Mouse (Mus musculus): ENCODE results near the gene Aqp1. TPM values are rescaled to one million over a fixed set of nuclear protein-coding genes. Genes with fewer than 3 reads are reported as not detected.
A peak's percentile ranks its signal among the peaks of the same experiment; 100 is the strongest.

Gene Aqp1
- polyA plus RNA-seq, 1 experiment from 2014 or later = 70.5 TPM

GRCm38 (mm10) chr6:55313893-55314292 lies 22.3 kb upstream of the Aqp1 start:
- Histone ChIP-seq H3K4me3 (ENCODE audit: low read length) (no peak overlapping the region), H3K27ac (ENCODE audit: low read length) (no peak overlapping the region)
- WGBS = 80% methylated on average over 4 of the region's 4 CpGs

GRCm38 (mm10) chr6:55314628-55315027 lies 21.6 kb upstream of the Aqp1 start:
- Histone ChIP-seq H3K4me2 (ENCODE audit: low read depth, low read length) (no peak overlapping the region), H3K9me3 (ENCODE audit: control insufficient read depth, low read length) (no peaks in the 10 kb centered on the region), H3K27me3 (ENCODE audit: control insufficient read depth, insufficient read depth, low read depth, low read length) (no peaks in the 10 kb centered on the region), H3K4me1 (replicated peaks; ENCODE audit: control insufficient read depth, insufficient read depth, low read length) (peaks cover 9% of the 10 kb centered on the region), H3K9ac (ENCODE audit: low read length) (no peak overlapping the region), H3K4me3 (ENCODE audit: low read length) (no peak overlapping the region), H3K27ac (ENCODE audit: low read length) (no peak overlapping the region), H3K36me3 (ENCODE audit: control insufficient read depth, insufficient read depth, low read length) (no peaks in the 10 kb centered on the region)
- 77% methylated on average over 8 of the region's 8 CpGs for WGBS
- no peak for ATAC-seq (ENCODE audit: low read depth)

More at GRCm38 (mm10) chr6:55313893-55314292, 22.3 kb upstream of the Aqp1 start:
- Histone ChIP-seq H3K36me3 (ENCODE audit: control insufficient read depth, insufficient read depth, low read length) (no peaks in the 10 kb centered on the region; the same call in 1 of the 2 replicates), H3K9me3 (ENCODE audit: control insufficient read depth, low read length) (no peaks in the 10 kb centered on the region), H3K4me1 (replicated peaks; ENCODE audit: control insufficient read depth, insufficient read depth, low read length) (peaks cover 2% of the 10 kb centered on the region), H3K27me3 (ENCODE audit: control insufficient read depth, insufficient read depth, low read depth, low read length) (no peaks in the 10 kb centered on the region), H3K4me2 (ENCODE audit: low read depth, low read length) (no peak overlapping the region), H3K9ac (ENCODE audit: low read length) (no peak overlapping the region)
- no peak for ATAC-seq (ENCODE audit: low read depth)

GRCm38 (mm10) chr6:55318597-55318996 lies 17.6 kb upstream of the Aqp1 start:
- WGBS = 88% methylated on average over 3 of the region's 3 CpGs
- Histone ChIP-seq H3K4me2 (ENCODE audit: low read depth, low read length) (no peak overlapping the region), H3K4me3 (ENCODE audit: low read length) (no peak overlapping the region), H3K27me3 (ENCODE audit: control insufficient read depth, insufficient read depth, low read depth, low read length) (no peaks in the 10 kb centered on the region), H3K27ac (ENCODE audit: low read length) (no peak overlapping the region), H3K4me1 (replicated peaks; ENCODE audit: control insufficient read depth, insufficient read depth, low read length) (peaks cover 20% of the 10 kb centered on the region), H3K9ac (ENCODE audit: low read length) (no peak overlapping the region), H3K36me3 (ENCODE audit: control insufficient read depth, insufficient read depth, low read length) (no peaks in the 10 kb centered on the region), H3K9me3 (ENCODE audit: control insufficient read depth, low read length) (no peaks in the 10 kb centered on the region)
- ATAC-seq (ENCODE audit: low read depth) = no peak

- Histone ChIP-seq H3K27me3 (ENCODE audit: control insufficient read depth, insufficient read depth, low read depth, low read length) (no peaks in the 10 kb centered on the region), H3K36me3 (ENCODE audit: control insufficient read depth, insufficient read depth, low read length) (no peaks in the 10 kb centered on the region), H3K9ac (ENCODE audit: low read length) (no peak overlapping the region), H3K4me2 (ENCODE audit: low read depth, low read length) (no peak overlapping the region; the same call in 1 of the 2 replicates), H3K9me3 (ENCODE audit: control insufficient read depth, low read length) (no peaks in the 10 kb centered on the region), H3K27ac (ENCODE audit: low read length) (peak overlapping the region; percentile 40), H3K4me1 (replicated peaks; ENCODE audit: control insufficient read depth, insufficient read depth, low read length) (peaks cover 25% of the 10 kb centered on the region), H3K4me3 (ENCODE audit: low read length) (no peak overlapping the region)
- peak; percentile 69 for ATAC-seq (ENCODE audit: low read depth)
- 37% methylated on average over 14 of the region's 14 CpGs for WGBS
Measured at GRCm38 (mm10) chr6:55319585-55320551, 16.4 kb upstream of the Aqp1 start.

GRCm38 (mm10) chr6:55320894-55321293 lies 15.3 kb upstream of the Aqp1 start:
- 64% methylated on average over 4 of the region's 4 CpGs for WGBS
- no peaks in the 10 kb centered on the region for H3K9me3 ChIP-seq (ENCODE audit: control insufficient read depth, low read length)
- ATAC-seq (ENCODE audit: low read depth) = no peak

GRCm38 (mm10) chr6:55321518-55321917 lies 14.7 kb upstream of the Aqp1 start:
- no peak overlapping the region for H3K4me3 ChIP-seq (ENCODE audit: low read length)
- 71% methylated on average over 6 of the region's 6 CpGs for WGBS
- no peak for ATAC-seq (ENCODE audit: low read depth)
- no peaks in the 10 kb centered on the region for H3K9me3 ChIP-seq (ENCODE audit: control insufficient read depth, low read length)
- H3K9ac ChIP-seq (ENCODE audit: low read length) = no peak overlapping the region
- H3K4me1 ChIP-seq (replicated peaks; ENCODE audit: control insufficient read depth, insufficient read depth, low read length) = peaks cover 25% of the 10 kb centered on the region
- H3K27me3 ChIP-seq (ENCODE audit: control insufficient read depth, insufficient read depth, low read depth, low read length) = no peaks in the 10 kb centered on the region
- H3K4me2 ChIP-seq (ENCODE audit: low read depth, low read length) = no peak overlapping the region
- H3K36me3 ChIP-seq (ENCODE audit: control insufficient read depth, insufficient read depth, low read length) = no peaks in the 10 kb centered on the region
- no peak overlapping the region for H3K27ac ChIP-seq (ENCODE audit: low read length)

More at GRCm38 (mm10) chr6:55320894-55321293, 15.3 kb upstream of the Aqp1 start:
- no peak overlapping the region for H3K4me3 ChIP-seq (ENCODE audit: low read length)
- no peak overlapping the region for H3K27ac ChIP-seq (ENCODE audit: low read length)
- no peak overlapping the region for H3K9ac ChIP-seq (ENCODE audit: low read length)
- no peaks in the 10 kb centered on the region for H3K36me3 ChIP-seq (ENCODE audit: control insufficient read depth, insufficient read depth, low read length)
- no peaks in the 10 kb centered on the region for H3K27me3 ChIP-seq (ENCODE audit: control insufficient read depth, insufficient read depth, low read depth, low read length)
- H3K4me2 ChIP-seq (ENCODE audit: low read depth, low read length) = no peak overlapping the region
- H3K4me1 ChIP-seq (replicated peaks; ENCODE audit: control insufficient read depth, insufficient read depth, low read length) = peaks cover 25% of the 10 kb centered on the region

- 74% methylated on average over 2 of the region's 2 CpGs for WGBS
- Histone ChIP-seq H3K9me3 (ENCODE audit: control insufficient read depth, low read length) (no peaks in the 10 kb centered on the region), H3K36me3 (ENCODE audit: control insufficient read depth, insufficient read depth, low read length) (no peaks in the 10 kb centered on the region), H3K4me1 (replicated peaks; ENCODE audit: control insufficient read depth, insufficient read depth, low read length) (peaks cover 31% of the 10 kb centered on the region), H3K27me3 (ENCODE audit: control insufficient read depth, insufficient read depth, low read depth, low read length) (no peaks in the 10 kb centered on the region), H3K4me3 (ENCODE audit: low read length) (no peak overlapping the region), H3K27ac (ENCODE audit: low read length) (no peak overlapping the region), H3K9ac (ENCODE audit: low read length) (no peak overlapping the region), H3K4me2 (ENCODE audit: low read depth, low read length) (no peak overlapping the region)
- ATAC-seq (ENCODE audit: low read depth) = no peak
Measured at GRCm38 (mm10) chr6:55322980-55323379, 13.3 kb upstream of the Aqp1 start.

GRCm38 (mm10) chr6:55323908-55324634 lies 12.2 kb upstream of the Aqp1 start:
- H3K36me3 ChIP-seq (ENCODE audit: control insufficient read depth, insufficient read depth, low read length) = no peaks in the 10 kb centered on the region
- no peak overlapping the region for H3K27ac ChIP-seq (ENCODE audit: low read length)
- no peak overlapping the region for H3K4me2 ChIP-seq (ENCODE audit: low read depth, low read length)
- H3K4me3 ChIP-seq (ENCODE audit: low read length) = no peak overlapping the region
- no peaks in the 10 kb centered on the region for H3K9me3 ChIP-seq (ENCODE audit: control insufficient read depth, low read length)
- no peaks in the 10 kb centered on the region for H3K27me3 ChIP-seq (ENCODE audit: control insufficient read depth, insufficient read depth, low read depth, low read length)
- no peak overlapping the region for H3K9ac ChIP-seq (ENCODE audit: low read length)
- ATAC-seq (ENCODE audit: low read depth) = no peak
- WGBS = 24% methylated on average over 17 of the region's 17 CpGs
- peaks cover 27% of the 10 kb centered on the region for H3K4me1 ChIP-seq (replicated peaks; ENCODE audit: control insufficient read depth, insufficient read depth, low read length)

GRCm38 (mm10) chr6:55324785-55325184 lies 11.4 kb upstream of the Aqp1 start:
- no peak overlapping the region for H3K4me2 ChIP-seq (ENCODE audit: low read depth, low read length)
- WGBS = 63% methylated on average over 1 of the region's 1 CpGs
- H3K9ac ChIP-seq (ENCODE audit: low read length) = no peak overlapping the region
- H3K27me3 ChIP-seq (ENCODE audit: control insufficient read depth, insufficient read depth, low read depth, low read length) = no peaks in the 10 kb centered on the region
- no peak overlapping the region for H3K27ac ChIP-seq (ENCODE audit: low read length)
- H3K4me3 ChIP-seq (ENCODE audit: low read length) = no peak overlapping the region
- peaks cover 20% of the 10 kb centered on the region for H3K4me1 ChIP-seq (replicated peaks; ENCODE audit: control insufficient read depth, insufficient read depth, low read length)
- H3K36me3 ChIP-seq (ENCODE audit: control insufficient read depth, insufficient read depth, low read length) = no peaks in the 10 kb centered on the region
- no peaks in the 10 kb centered on the region for H3K9me3 ChIP-seq (ENCODE audit: control insufficient read depth, low read length)
- ATAC-seq (ENCODE audit: low read depth) = no peak
